Mouse (Mus musculus): ENCODE measurements around the gene Map4k2. TPM values are rescaled to one million over a fixed set of nuclear protein-coding genes. Genes with fewer than 3 reads are reported as not detected.

Gene Map4k2
- polyA plus RNA-seq, 1 experiment, result 10.7 TPM

- no peaks in the 10 kb centered on the region for H3K9me3 ChIP-seq (replicated peaks; ENCODE audit: control insufficient read depth, insufficient read depth, low read length, poor library complexity, severe bottlenecking)
- H3K36me3 ChIP-seq (ENCODE audit: control insufficient read depth, insufficient read depth, low read length, poor library complexity, severe bottlenecking), result 0 out of 2 replicates have a peak, but pooled peaks cover 13% of the 10 kb centered on the region
- H3K4me1 ChIP-seq (ENCODE audit: control insufficient read depth, insufficient read depth, low read length), result no peaks in the 10 kb centered on the region
- TF ChIP-seq POLR2A (IDR thresholded peaks at IDR 0.05; ENCODE audit: insufficient read depth, low read length), result peak; percentile 1
- no peak for TF ChIP-seq CTCF (IDR thresholded peaks at IDR 0.05; ENCODE audit: low read depth, low read length)
- no peak for TF ChIP-seq EP300 (IDR thresholded peaks at IDR 0.05; ENCODE audit: insufficient read depth, low read depth, low read length)
- H3K4me3 ChIP-seq (ENCODE audit: low read depth, low read length), result peak overlapping the region; percentile 72
- H3K27me3 ChIP-seq (ENCODE audit: control insufficient read depth, insufficient read depth, low read length, poor library complexity, severe bottlenecking), result no peaks in the 10 kb centered on the region
- H3K27ac ChIP-seq (ENCODE audit: insufficient read depth, low read length), result peak overlapping the region; percentile 83
- peak overlapping the region; percentile 58 for H3K9ac ChIP-seq (ENCODE audit: low read depth, poor library complexity, severe bottlenecking)
These were observed 7.0 kb upstream of the Map4k2 start for GRCm38 (mm10) chr19:6333761-6334595.

- H3K36me3 ChIP-seq (ENCODE audit: control insufficient read depth, insufficient read depth, low read length, poor library complexity, severe bottlenecking), result 0 out of 2 replicates have a peak, but pooled peaks cover 13% of the 10 kb centered on the region
- no peaks in the 10 kb centered on the region for H3K9me3 ChIP-seq (replicated peaks; ENCODE audit: control insufficient read depth, insufficient read depth, low read length, poor library complexity, severe bottlenecking)
- peak within 1 kb of the TSS; percentile 76 for H3K4me3 ChIP-seq (ENCODE audit: low read depth, low read length)
- no peak for TF ChIP-seq EP300 (IDR thresholded peaks at IDR 0.05; ENCODE audit: insufficient read depth, low read depth, low read length)
- no peak for TF ChIP-seq POLR2A (IDR thresholded peaks at IDR 0.05; ENCODE audit: insufficient read depth, low read length)
- no peaks in the 10 kb centered on the region for H3K27me3 ChIP-seq (ENCODE audit: control insufficient read depth, insufficient read depth, low read length, poor library complexity, severe bottlenecking)
- H3K4me1 ChIP-seq (ENCODE audit: control insufficient read depth, insufficient read depth, low read length), result peaks cover 5% of the 10 kb centered on the region
- H3K27ac ChIP-seq (ENCODE audit: insufficient read depth, low read length), result peak within 1 kb of the TSS; percentile 83
- peak within 1 kb of the TSS; percentile 79 for H3K9ac ChIP-seq (ENCODE audit: low read depth, poor library complexity, severe bottlenecking)
These were observed 6.1 kb upstream of the Map4k2 start, which contains the start of gene Men1 for GRCm38 (mm10) chr19:6334673-6335457. TSS of gene Men1 (plus strand) at chr19:6334979.

GRCm38 (mm10) chr19:6335458-6335827, 5.5 kb upstream of the Map4k2 start:
- H3K9me3 ChIP-seq (replicated peaks; ENCODE audit: control insufficient read depth, insufficient read depth, low read length, poor library complexity, severe bottlenecking), result no peaks in the 10 kb centered on the region
- peak overlapping the region; percentile 79 for H3K9ac ChIP-seq (ENCODE audit: low read depth, poor library complexity, severe bottlenecking)
- H3K4me1 ChIP-seq (ENCODE audit: control insufficient read depth, insufficient read depth, low read length), result peaks cover 5% of the 10 kb centered on the region
- peak overlapping the region; percentile 76 for H3K4me3 ChIP-seq (ENCODE audit: low read depth, low read length)
- H3K27me3 ChIP-seq (ENCODE audit: control insufficient read depth, insufficient read depth, low read length, poor library complexity, severe bottlenecking), result no peaks in the 10 kb centered on the region
- TF ChIP-seq EP300 (IDR thresholded peaks at IDR 0.05; ENCODE audit: insufficient read depth, low read depth, low read length) (no peak), CTCF (IDR thresholded peaks at IDR 0.05; ENCODE audit: low read depth, low read length) (no peak), POLR2A (IDR thresholded peaks at IDR 0.05; ENCODE audit: insufficient read depth, low read length) (no peak)
- no peak overlapping the region for H3K27ac ChIP-seq (ENCODE audit: insufficient read depth, low read length)
- 0 out of 2 replicates have a peak, but pooled peaks cover 13% of the 10 kb centered on the region for H3K36me3 ChIP-seq (ENCODE audit: control insufficient read depth, insufficient read depth, low read length, poor library complexity, severe bottlenecking)

GRCm38 (mm10) chr19:6336920-6337319, 4.0 kb upstream of the Map4k2 start:
- H3K27me3 ChIP-seq (ENCODE audit: control insufficient read depth, insufficient read depth, low read length, poor library complexity, severe bottlenecking), result no peaks in the 10 kb centered on the region
- H3K36me3 ChIP-seq (ENCODE audit: control insufficient read depth, insufficient read depth, low read length, poor library complexity, severe bottlenecking), result 0 out of 2 replicates have a peak, but pooled peaks cover 13% of the 10 kb centered on the region
- no peak for TF ChIP-seq CTCF (IDR thresholded peaks at IDR 0.05; ENCODE audit: low read depth, low read length)
- TF ChIP-seq POLR2A (IDR thresholded peaks at IDR 0.05; ENCODE audit: insufficient read depth, low read length), result no peak
- no peak for TF ChIP-seq EP300 (IDR thresholded peaks at IDR 0.05; ENCODE audit: insufficient read depth, low read depth, low read length)
- no peak overlapping the region for H3K4me3 ChIP-seq (ENCODE audit: low read depth, low read length)
- no peaks in the 10 kb centered on the region for H3K9me3 ChIP-seq (replicated peaks; ENCODE audit: control insufficient read depth, insufficient read depth, low read length, poor library complexity, severe bottlenecking)
- no peak overlapping the region for H3K9ac ChIP-seq (ENCODE audit: low read depth, poor library complexity, severe bottlenecking)
- H3K27ac ChIP-seq (ENCODE audit: insufficient read depth, low read length), result no peak overlapping the region
- H3K4me1 ChIP-seq (ENCODE audit: control insufficient read depth, insufficient read depth, low read length), result peaks cover 5% of the 10 kb centered on the region

DNA sequence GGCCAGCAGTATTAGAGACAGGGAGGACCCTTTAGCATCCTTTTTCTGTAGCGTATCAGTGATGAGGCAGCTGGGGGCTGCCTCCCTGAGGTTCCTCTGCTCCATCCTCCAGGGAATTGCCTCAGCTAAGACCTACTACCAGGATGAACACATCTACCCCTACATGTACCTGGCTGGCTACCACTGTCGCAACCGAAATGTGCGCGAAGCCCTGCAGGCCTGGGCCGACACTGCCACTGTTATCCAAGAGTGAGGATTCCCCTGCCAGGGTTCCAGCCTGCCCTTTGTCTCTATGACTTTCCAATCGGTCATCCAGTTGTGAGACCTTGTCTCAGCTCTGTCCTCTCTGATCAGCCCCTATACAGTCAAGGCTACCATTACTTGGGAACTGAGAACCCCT, 2.8 kb upstream of the Map4k2 start:
- Histone ChIP-seq H3K27me3 (ENCODE audit: control insufficient read depth, insufficient read depth, low read length, poor library complexity, severe bottlenecking) (no peaks in the 10 kb centered on the region), H3K27ac (ENCODE audit: insufficient read depth, low read length) (no peak overlapping the region), H3K9me3 (replicated peaks; ENCODE audit: control insufficient read depth, insufficient read depth, low read length, poor library complexity, severe bottlenecking) (no peaks in the 10 kb centered on the region), H3K36me3 (ENCODE audit: control insufficient read depth, insufficient read depth, low read length, poor library complexity, severe bottlenecking) (0 out of 2 replicates have a peak, but pooled peaks cover 13% of the 10 kb centered on the region), H3K4me3 (ENCODE audit: low read depth, low read length) (no peak overlapping the region), H3K9ac (ENCODE audit: low read depth, poor library complexity, severe bottlenecking) (no peak overlapping the region), H3K4me1 (ENCODE audit: control insufficient read depth, insufficient read depth, low read length) (peaks cover 5% of the 10 kb centered on the region)
- TF ChIP-seq POLR2A (IDR thresholded peaks at IDR 0.05; ENCODE audit: insufficient read depth, low read length) (no peak), CTCF (IDR thresholded peaks at IDR 0.05; ENCODE audit: low read depth, low read length) (no peak), EP300 (IDR thresholded peaks at IDR 0.05; ENCODE audit: insufficient read depth, low read depth, low read length) (no peak)

Measured in ES-Bruce4 (cell line).